Mouse (Mus musculus): ENCODE data around the gene Pyurf. TPM values are rescaled to one million over a fixed set of nuclear protein-coding genes. Genes with fewer than 3 reads are reported as not detected.

The Pyurf gene
- polyA plus RNA-seq (2014; fragmentation: Nextera tagmentation; extraction: Ambion mirVana): 19.1 and 19.9 TPM in 2 replicates

DNA sequence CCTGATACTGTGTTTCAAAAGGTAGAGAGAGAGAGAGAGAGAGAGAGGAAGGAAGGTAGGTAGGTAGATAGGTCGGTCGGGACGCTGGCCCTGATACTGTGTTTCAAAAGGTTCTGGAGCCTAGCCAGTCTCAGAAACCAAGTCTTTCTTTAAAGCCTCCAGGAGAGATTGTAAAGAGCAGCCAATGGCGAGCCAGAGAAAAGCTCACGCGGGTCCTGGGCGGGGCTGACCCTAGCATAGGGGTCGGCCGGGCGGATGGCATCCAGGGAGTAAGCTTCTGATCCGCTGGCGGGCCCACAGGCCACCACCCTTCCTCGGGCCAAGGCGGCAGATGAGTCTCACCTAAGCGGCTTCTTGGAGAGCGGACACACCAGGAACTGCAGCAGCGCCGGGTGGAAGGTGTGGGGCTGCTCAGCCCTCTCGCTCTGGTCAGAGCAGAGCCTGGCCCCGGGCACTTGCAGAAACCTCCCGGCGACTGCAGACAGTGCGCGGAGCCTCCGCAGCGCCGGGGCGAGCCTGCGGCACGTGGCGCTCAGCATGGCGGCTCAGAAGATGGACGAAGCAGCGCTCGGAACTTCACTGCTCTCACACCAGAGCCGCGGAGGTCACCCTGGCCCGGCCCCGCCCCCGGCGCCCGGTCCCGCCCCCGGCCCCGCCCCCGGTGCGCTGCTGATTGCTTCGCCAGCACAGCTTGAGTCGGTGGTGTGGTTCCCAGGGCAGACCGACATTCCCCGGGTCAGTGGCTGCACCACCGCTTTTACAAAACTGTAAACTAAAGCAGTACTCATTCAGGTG, at the start of gene Pyurf:
Gene Pyurf, minus strand, starts transcription at position 612 of the 795 bp plus-strand sequence.
- under 1% methylated on average over 52 of the region's 52 CpGs for WGBS
- Histone ChIP-seq H3K9me3 (ENCODE audit: low read depth, low read length) (no peaks in the 10 kb centered on the region), H3K4me3 (ENCODE audit: low read depth, low read length) (peak within 1 kb of the TSS; percentile 73), H3K4me2 (peak within 1 kb of the TSS; percentile 80), H3K4me1 (ENCODE audit: insufficient read depth) (peaks cover 3% of the 10 kb centered on the region; the same call in 1 of the 2 replicates), H3K9ac (peak within 1 kb of the TSS; percentile 80), H3K36me3 (ENCODE audit: insufficient read depth) (peaks cover 27% of the 10 kb centered on the region), H3K27ac (ENCODE audit: low read depth) (peak within 1 kb of the TSS; percentile 95), H3K27me3 (ENCODE audit: insufficient read depth, low read length) (no peaks in the 10 kb centered on the region)
- 0 out of 2 replicates have a peak, but pooled peaks have one; percentile 23 for TF ChIP-seq CTCF (IDR thresholded peaks at IDR 0.05; ENCODE audit: low read depth)
- ATAC-seq (ENCODE audit: insufficient read depth) (peak; percentile 99), DNase-seq (peak; percentile 91)

GRCm38 (mm10) chr6:57721347-57721746, 29.5 kb upstream of the Pyurf start:
- no peak for ATAC-seq (ENCODE audit: insufficient read depth)

DNA sequence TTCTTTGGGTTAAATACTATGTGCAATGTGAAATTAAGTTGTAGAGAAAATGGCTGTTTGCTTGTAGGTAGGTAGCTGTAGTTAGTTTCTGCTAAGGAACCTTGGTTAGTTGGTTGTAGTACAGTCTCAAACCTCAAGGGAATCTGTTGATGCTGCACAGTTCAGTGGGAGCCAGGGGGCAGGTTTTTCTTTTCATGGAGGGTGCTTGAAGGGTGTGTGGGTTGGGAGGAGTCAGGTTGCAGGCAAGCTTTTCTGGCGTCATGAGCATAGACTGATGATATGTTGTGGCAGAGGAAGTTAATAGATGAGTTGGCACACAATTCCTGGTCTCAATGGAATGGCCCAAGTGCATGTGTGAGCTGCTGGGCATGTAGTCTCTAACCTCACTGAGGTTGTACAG, 19.8 kb upstream of the Pyurf start:
- DNase-seq (no peak), ATAC-seq (ENCODE audit: insufficient read depth) (no peak)
- Histone ChIP-seq H3K4me1 (ENCODE audit: insufficient read depth) (no peaks in the 10 kb centered on the region), H3K4me3 (ENCODE audit: low read depth, low read length) (no peak overlapping the region), H3K27me3 (ENCODE audit: insufficient read depth, low read length) (no peaks in the 10 kb centered on the region), H3K4me2 (no peak overlapping the region), H3K27ac (ENCODE audit: low read depth) (no peak overlapping the region), H3K9me3 (ENCODE audit: low read depth, low read length) (no peaks in the 10 kb centered on the region), H3K36me3 (ENCODE audit: insufficient read depth) (no peaks in the 10 kb centered on the region), H3K9ac (no peak overlapping the region)
- no peak for TF ChIP-seq CTCF (IDR thresholded peaks at IDR 0.05; ENCODE audit: low read depth)
- 3% methylated on average over 1 of the region's 1 CpGs for WGBS

More at GRCm38 (mm10) chr6:57721347-57721746, 29.5 kb upstream of the Pyurf start:
- Histone ChIP-seq H3K4me3 (ENCODE audit: low read depth, low read length) (no peak overlapping the region), H3K9me3 (ENCODE audit: low read depth, low read length) (peaks cover 3% of the 10 kb centered on the region; the same call in 1 of the 2 replicates), H3K36me3 (ENCODE audit: insufficient read depth) (peaks cover 16% of the 10 kb centered on the region), H3K27me3 (ENCODE audit: insufficient read depth, low read length) (no peaks in the 10 kb centered on the region), H3K4me2 (no peak overlapping the region), H3K9ac (no peak overlapping the region), H3K4me1 (ENCODE audit: insufficient read depth) (no peaks in the 10 kb centered on the region), H3K27ac (ENCODE audit: low read depth) (no peak overlapping the region)
- no peak for DNase-seq
- 96% methylated on average over 1 of the region's 1 CpGs for WGBS
- TF ChIP-seq CTCF (IDR thresholded peaks at IDR 0.05; ENCODE audit: low read depth): no peak

- Histone ChIP-seq H3K36me3 (ENCODE audit: insufficient read depth) (no peaks in the 10 kb centered on the region), H3K9ac (no peak overlapping the region), H3K4me1 (ENCODE audit: insufficient read depth) (no peaks in the 10 kb centered on the region), H3K9me3 (ENCODE audit: low read depth, low read length) (no peaks in the 10 kb centered on the region), H3K27ac (ENCODE audit: low read depth) (no peak overlapping the region), H3K4me2 (no peak overlapping the region), H3K27me3 (ENCODE audit: insufficient read depth, low read length) (no peaks in the 10 kb centered on the region), H3K4me3 (ENCODE audit: low read depth, low read length) (no peak overlapping the region)
- no peak for TF ChIP-seq CTCF (IDR thresholded peaks at IDR 0.05; ENCODE audit: low read depth)
- WGBS: 98% methylated on average over 1 of the region's 1 CpGs
- no peak for DNase-seq
- ATAC-seq (ENCODE audit: insufficient read depth): no peak
These were observed 14.8 kb upstream of the Pyurf start for GRCm38 (mm10) chr6:57706721-57707120.

GRCm38 (mm10) chr6:57703703-57704102, 11.8 kb upstream of the Pyurf start:
- Histone ChIP-seq H3K9me3 (ENCODE audit: low read depth, low read length) (no peaks in the 10 kb centered on the region), H3K4me3 (ENCODE audit: low read depth, low read length) (peak overlapping the region; percentile 70), H3K36me3 (ENCODE audit: insufficient read depth) (no peaks in the 10 kb centered on the region), H3K4me1 (ENCODE audit: insufficient read depth) (no peaks in the 10 kb centered on the region), H3K9ac (peak overlapping the region; percentile 87), H3K4me2 (peak overlapping the region; percentile 64), H3K27ac (ENCODE audit: low read depth) (peak overlapping the region; percentile 99; the same call in 1 of the 2 replicates), H3K27me3 (ENCODE audit: insufficient read depth, low read length) (no peaks in the 10 kb centered on the region)
- WGBS: 16% methylated on average over 2 of the region's 2 CpGs
- TF ChIP-seq CTCF (IDR thresholded peaks at IDR 0.05; ENCODE audit: low read depth): no peak
- ATAC-seq (ENCODE audit: insufficient read depth) (peak; percentile 45), DNase-seq (peak; percentile 46)

GRCm38 (mm10) chr6:57702743-57703499, 11.0 kb upstream of the Pyurf start:
- Histone ChIP-seq H3K4me2 (peak overlapping the region; percentile 64), H3K36me3 (ENCODE audit: insufficient read depth) (no peaks in the 10 kb centered on the region), H3K27ac (ENCODE audit: low read depth) (peak overlapping the region; percentile 99), H3K4me1 (ENCODE audit: insufficient read depth) (no peaks in the 10 kb centered on the region), H3K9me3 (ENCODE audit: low read depth, low read length) (no peaks in the 10 kb centered on the region), H3K27me3 (ENCODE audit: insufficient read depth, low read length) (no peaks in the 10 kb centered on the region), H3K9ac (peak overlapping the region; percentile 87), H3K4me3 (ENCODE audit: low read depth, low read length) (peak overlapping the region; percentile 70)
- no peak for TF ChIP-seq CTCF (IDR thresholded peaks at IDR 0.05; ENCODE audit: low read depth)
- ATAC-seq (ENCODE audit: insufficient read depth) (peak; percentile 99), DNase-seq (peak; percentile 97)
- WGBS: under 1% methylated on average over 59 of the region's 59 CpGs

GRCm38 (mm10) chr6:57702376-57702742, 10.5 kb upstream of the Pyurf start, which contains the start of gene Lancl2:
TSS of gene Lancl2 (plus strand) at chr6:57702540.
- DNase-seq: peak; percentile 52
- no peaks in the 10 kb centered on the region for H3K4me1 ChIP-seq (ENCODE audit: insufficient read depth)
- peak within 1 kb of the TSS; percentile 64 for H3K4me2 ChIP-seq
- TF ChIP-seq CTCF (IDR thresholded peaks at IDR 0.05; ENCODE audit: low read depth): no peak
- H3K27ac ChIP-seq (ENCODE audit: low read depth): peak within 1 kb of the TSS; percentile 99
- under 1% methylated on average over 10 of the region's 10 CpGs for WGBS
- H3K9me3 ChIP-seq (ENCODE audit: low read depth, low read length): no peaks in the 10 kb centered on the region
- peak within 1 kb of the TSS; percentile 70 for H3K4me3 ChIP-seq (ENCODE audit: low read depth, low read length)
- peak within 1 kb of the TSS; percentile 87 for H3K9ac ChIP-seq
- peak; percentile 19 for ATAC-seq (ENCODE audit: insufficient read depth)
- no peaks in the 10 kb centered on the region for H3K27me3 ChIP-seq (ENCODE audit: insufficient read depth, low read length)
- no peaks in the 10 kb centered on the region for H3K36me3 ChIP-seq (ENCODE audit: insufficient read depth)

Data from lung, embryonic 14.5 days (tissue).